Mouse (Mus musculus) CH12F3 (cell line): ENCODE results near the gene Tob2.

Experiments
- in situ Hi-C: fragments of 300-500 bp; cut with MboI; formaldehyde crosslinking; loops from 2 replicates; pipeline ENCODE4 v1.14.3; 2020; ENCODE audit warnings: low sequenced_read_pairs

Gene Tob2

GRCm38 (mm10) chr15:81812696-81813631 lies 45.6 kb downstream of the Tob2 start:
- in situ Hi-C loops: no loop called here

- in situ Hi-C loops: no loop called here
Measured at GRCm38 (mm10) chr15:81812287-81812686, 46.3 kb downstream of the Tob2 start.

- in situ Hi-C loops: no loop called here
Measured at GRCm38 (mm10) chr15:81811599-81811996, 47.0 kb downstream of the Tob2 start.

- in situ Hi-C loops: no loop called here
Measured at GRCm38 (mm10) chr15:81810671-81811598, 47.7 kb downstream of the Tob2 start.

- in situ Hi-C loops: no loop called here
Measured at GRCm38 (mm10) chr15:81810150-81810549, 48.4 kb downstream of the Tob2 start.

GRCm38 (mm10) chr15:81809550-81809949 lies 49.0 kb downstream of the Tob2 start:
- in situ Hi-C loops: no loop called here

GRCm38 (mm10) chr15:81808799-81809198 lies 49.8 kb downstream of the Tob2 start:
- in situ Hi-C loops: no loop called here

- in situ Hi-C loops: no loop called here
Measured at GRCm38 (mm10) chr15:81806621-81807404, 51.8 kb downstream of the Tob2 start.

GRCm38 (mm10) chr15:81805624-81806023 lies 53.0 kb downstream of the Tob2 start:
- in situ Hi-C loops: no loop called here

- in situ Hi-C loops: no loop called here
Measured at GRCm38 (mm10) chr15:81804883-81805282, 53.7 kb downstream of the Tob2 start.

GRCm38 (mm10) chr15:81804172-81804571 lies 54.4 kb downstream of the Tob2 start:
- in situ Hi-C loops: no loop called here

- in situ Hi-C loops: no loop called here
Measured at GRCm38 (mm10) chr15:81803425-81803951, 55.1 kb downstream of the Tob2 start.

GRCm38 (mm10) chr15:81802941-81803351 lies 55.6 kb downstream of the Tob2 start:
- in situ Hi-C loops: no loop called here

- in situ Hi-C loops: no loop called here
Measured at GRCm38 (mm10) chr15:81802001-81802890, 56.4 kb downstream of the Tob2 start, which contains the start of gene Tef. Gene Tef (plus strand): TSS chr15:81802421.

GRCm38 (mm10) chr15:81800391-81800790 lies 58.2 kb downstream of the Tob2 start:
- in situ Hi-C loops: no loop called here

- in situ Hi-C loops: no loop called here
Measured at GRCm38 (mm10) chr15:81798421-81798820, 60.2 kb downstream of the Tob2 start.
